Mouse (Mus musculus) spleen, adult 2 months (tissue): ENCODE measurements around the gene Trpv2. TPM values are rescaled to one million over a fixed set of nuclear protein-coding genes. Genes with fewer than 3 reads are reported as not detected.
A peak's percentile ranks its signal among the peaks of the same experiment; 100 is the strongest.

ENCODE experiments used
- DNase-seq, 2 experiments: peaks; one replicate each; pipeline versions ENCODE4 v3.0.0 to v3.0.0-alpha.2; 2012 to 2021; ENCODE audit warnings: low spot score in 2 of 2, low read depth in 1 of 2
- H3K27ac ChIP-seq: fragments of 200-500 bp; 2 replicates; pipeline ENCODE4 v1.5.1; 2012; ENCODE audit warnings: low read length, inconsistent platforms; ENCODE audit not compliant: insufficient read depth
- H3K27me3 ChIP-seq: fragments of 200-500 bp; 2 replicates; pipeline ENCODE4 v1.6.1; 2012; ENCODE audit warnings: mild to moderate bottlenecking, moderate library complexity, low read length, inconsistent platforms; ENCODE audit not compliant: control insufficient read depth, insufficient read depth
- H3K36me3 ChIP-seq: fragments of 200-500 bp; 2 replicates; pipeline ENCODE4 v1.6.1; 2012; ENCODE audit warnings: mild to moderate bottlenecking, low read length, inconsistent platforms; ENCODE audit not compliant: control insufficient read depth, insufficient read depth
- H3K4me1 ChIP-seq: fragments of 200-500 bp; 2 replicates; pipeline ENCODE4 v1.6.1; 2011; ENCODE audit warnings: inconsistent platforms; ENCODE audit not compliant: control insufficient read depth, insufficient read depth, insufficient read length
- H3K4me3 ChIP-seq: fragments of 200-500 bp; 2 replicates; pipeline ENCODE4 v1.5.1; 2011; ENCODE audit warnings: mild to moderate bottlenecking, inconsistent platforms; ENCODE audit not compliant: insufficient read depth, insufficient read length; ENCODE audit errors: extremely low read depth
- CTCF ChIP-seq: fragments of 200-500 bp; IDR thresholded peaks from 2 replicates; pipeline ENCODE4 v1.5.1; 2011; ENCODE audit warnings: mild to moderate bottlenecking, inconsistent platforms; ENCODE audit not compliant: insufficient read depth, insufficient read length, insufficient replicate concordance; ENCODE audit errors: extremely low read depth
- POLR2A ChIP-seq: fragments of 200-500 bp; IDR thresholded peaks from 2 replicates; pipeline ENCODE4 v1.6.1; 2011; ENCODE audit warnings: low read depth, low read length, inconsistent platforms
- WGBS: fragments of 180-500 bp; shearing (Covaris S2); methylation state at CpG from one replicate; pipeline ENCODE4 v1.1.7; 2018; 5-methylcytosine and 5-hydroxymethylcytosine counted together
- polyA plus RNA-seq: library from polyadenylated mRNA; depleted of rRNA; stranded (reverse); fragments of >200 nt; gene quantifications from 2 replicates; pipeline ENCODE4 v1.2.3, GENCODE M21; 2012

The Trpv2 gene
- polyA plus RNA-seq, 1 experiment = 35.4 TPM

DNA sequence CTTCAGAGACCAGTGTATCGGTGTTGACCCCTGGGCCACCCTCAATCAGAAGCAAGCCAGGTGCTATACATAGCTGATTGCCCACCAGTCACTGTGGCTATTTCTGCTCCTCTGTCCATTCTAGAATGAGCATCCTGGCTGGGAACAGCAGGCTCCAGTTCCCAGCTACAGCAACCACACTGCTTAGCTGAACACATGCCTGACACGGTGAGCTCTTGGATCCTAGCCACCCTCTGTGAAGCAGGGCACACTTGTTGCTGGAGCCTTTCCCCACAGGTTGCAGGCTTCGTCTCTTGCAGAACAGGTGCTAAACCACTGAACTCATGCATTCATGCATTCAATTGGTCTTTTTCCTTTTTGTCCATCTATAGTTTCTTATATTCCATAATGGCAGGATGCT, 66.1 kb downstream of the Trpv2 start:
- TF ChIP-seq CTCF (no peak), POLR2A (no peak)
- Histone ChIP-seq H3K36me3 (no peaks in the 10 kb centered on the region), H3K27me3 (no peaks in the 10 kb centered on the region), H3K27ac (no peak overlapping the region), H3K4me3 (no peak overlapping the region), H3K4me1 (peaks cover 26% of the 10 kb centered on the region; the same call in 1 of the 2 replicates)
- WGBS = 84% methylated on average over 3 of the region's 3 CpGs
- DNase-seq = no peak

DNA sequence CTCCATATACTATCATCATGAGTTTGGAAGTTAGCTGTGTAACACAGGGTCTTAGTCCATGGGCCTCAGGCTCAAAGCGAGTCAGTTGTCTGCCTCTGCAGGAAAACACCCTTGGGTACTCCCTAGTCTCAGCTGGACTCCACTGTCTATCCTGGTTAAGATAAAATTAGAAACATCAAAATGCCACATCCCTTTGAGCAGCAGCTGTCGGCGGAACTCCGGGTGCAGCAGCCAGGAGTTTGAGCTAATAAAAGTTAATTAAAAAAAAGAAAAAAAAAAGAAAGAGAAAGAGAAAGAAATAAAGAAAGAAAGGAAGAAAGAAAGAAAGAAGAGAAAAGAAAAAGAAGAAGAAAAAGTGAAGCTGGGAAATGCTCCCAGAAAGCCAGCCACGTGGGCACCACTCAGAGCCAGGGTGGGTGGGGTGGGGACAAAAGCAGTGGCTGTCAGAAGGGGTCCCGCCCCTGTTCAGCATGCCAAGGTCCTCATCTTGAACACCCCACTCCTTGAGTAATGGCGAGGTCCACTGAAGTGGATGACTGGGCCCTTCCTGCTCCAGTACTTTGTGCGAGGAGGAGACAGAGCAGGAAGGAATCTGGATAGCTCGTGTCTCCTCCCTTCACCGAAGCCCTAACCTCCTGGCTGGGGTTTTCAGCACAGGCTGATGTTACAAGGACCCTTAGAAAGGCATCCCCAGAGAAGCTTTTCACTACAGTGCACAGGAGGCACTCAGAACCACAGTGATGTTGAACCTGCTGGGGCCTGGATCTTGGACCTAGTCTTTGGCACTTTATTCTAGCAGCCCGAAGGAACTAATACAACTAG, 67.9 kb downstream of the Trpv2 start:
- no peak for DNase-seq
- H3K4me1 ChIP-seq = peaks cover 27% of the 10 kb centered on the region; the same call in 1 of the 2 replicates
- H3K36me3 ChIP-seq = no peaks in the 10 kb centered on the region
- H3K27me3 ChIP-seq = no peaks in the 10 kb centered on the region
- TF ChIP-seq CTCF = no peak
- TF ChIP-seq POLR2A = no peak
- H3K4me3 ChIP-seq = no peak overlapping the region
- H3K27ac ChIP-seq = peak overlapping the region; percentile 18; the same call in 1 of the 2 replicates
- 61% methylated on average over 11 of the region's 11 CpGs for WGBS

DNA sequence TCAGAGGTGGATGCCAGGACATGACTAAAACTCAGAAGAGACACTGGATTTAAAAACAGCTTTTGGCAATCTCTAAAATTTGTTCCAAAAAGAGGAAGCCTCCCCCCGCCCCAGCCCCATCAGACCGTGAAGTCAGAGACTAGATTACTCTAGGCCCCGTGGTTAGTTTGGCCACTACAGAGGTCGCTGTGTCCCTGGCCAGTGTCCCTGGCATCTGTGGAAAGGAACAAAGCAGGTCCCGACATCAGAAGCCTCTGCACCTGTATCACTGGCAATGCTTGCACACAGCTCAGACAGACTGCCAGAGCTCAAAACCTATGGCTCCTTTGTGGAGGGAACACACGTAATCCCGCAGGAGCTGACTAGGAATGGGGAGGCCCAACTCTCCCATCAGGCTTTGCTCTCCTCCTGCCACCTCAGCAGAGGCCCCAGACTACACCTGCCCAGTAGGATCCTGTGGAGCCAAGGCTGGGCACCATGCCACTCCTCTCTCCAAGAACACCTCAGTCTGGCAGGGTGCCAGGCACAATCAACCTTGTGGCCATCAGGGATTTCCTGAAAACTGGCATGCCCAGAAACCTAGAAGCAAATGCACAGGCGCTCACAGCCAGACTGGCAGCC, 68.8 kb downstream of the Trpv2 start:
- Histone ChIP-seq H3K4me1 (peaks cover 27% of the 10 kb centered on the region), H3K36me3 (no peaks in the 10 kb centered on the region), H3K27ac (peak overlapping the region; percentile 48), H3K4me3 (no peak overlapping the region), H3K27me3 (peaks cover 2% of the 10 kb centered on the region; the same call in 1 of the 2 replicates)
- TF ChIP-seq POLR2A (no peak), CTCF (no peak)
- DNase-seq = no peak
- 37% methylated on average over 8 of the region's 8 CpGs for WGBS

DNA sequence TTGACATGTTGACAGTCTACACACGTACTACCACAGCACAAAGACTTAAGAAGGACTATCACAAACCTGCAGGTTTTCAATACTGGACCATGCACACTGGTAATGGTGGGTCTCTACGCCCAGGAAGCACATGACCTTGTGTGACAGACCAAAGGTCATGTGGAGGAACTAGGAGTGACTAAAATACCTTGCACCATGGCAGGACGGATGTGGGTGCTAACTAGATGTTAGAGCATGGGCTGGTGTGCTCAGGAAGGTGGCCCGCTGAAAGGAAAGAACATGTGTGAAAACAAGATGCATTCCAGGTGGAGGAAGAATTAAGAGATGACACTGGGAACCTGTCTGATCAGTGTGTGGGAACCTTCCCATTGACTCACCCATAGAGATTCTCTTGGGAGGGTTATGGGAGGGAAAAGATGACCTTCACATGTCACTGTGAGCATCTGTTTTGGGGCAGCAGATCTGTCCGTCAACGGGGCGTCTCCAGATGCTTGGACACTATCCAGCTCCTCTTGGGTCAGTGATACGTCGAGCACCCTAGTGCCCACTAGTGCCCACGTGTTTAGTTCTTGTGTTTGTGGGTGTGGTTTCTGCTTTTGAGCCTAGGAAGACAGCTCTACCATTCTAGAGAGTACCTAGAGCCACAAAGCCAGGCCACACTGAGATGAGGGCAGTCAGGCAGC, 69.5 kb downstream of the Trpv2 start:
- Histone ChIP-seq H3K4me3 (no peak overlapping the region), H3K36me3 (no peaks in the 10 kb centered on the region), H3K27ac (peak overlapping the region; percentile 48), H3K4me1 (peaks cover 27% of the 10 kb centered on the region), H3K27me3 (peaks cover 2% of the 10 kb centered on the region; the same call in 1 of the 2 replicates)
- TF ChIP-seq CTCF (no peak), POLR2A (no peak)
- WGBS = 69% methylated on average over 10 of the region's 10 CpGs
- DNase-seq = no peak

DNA sequence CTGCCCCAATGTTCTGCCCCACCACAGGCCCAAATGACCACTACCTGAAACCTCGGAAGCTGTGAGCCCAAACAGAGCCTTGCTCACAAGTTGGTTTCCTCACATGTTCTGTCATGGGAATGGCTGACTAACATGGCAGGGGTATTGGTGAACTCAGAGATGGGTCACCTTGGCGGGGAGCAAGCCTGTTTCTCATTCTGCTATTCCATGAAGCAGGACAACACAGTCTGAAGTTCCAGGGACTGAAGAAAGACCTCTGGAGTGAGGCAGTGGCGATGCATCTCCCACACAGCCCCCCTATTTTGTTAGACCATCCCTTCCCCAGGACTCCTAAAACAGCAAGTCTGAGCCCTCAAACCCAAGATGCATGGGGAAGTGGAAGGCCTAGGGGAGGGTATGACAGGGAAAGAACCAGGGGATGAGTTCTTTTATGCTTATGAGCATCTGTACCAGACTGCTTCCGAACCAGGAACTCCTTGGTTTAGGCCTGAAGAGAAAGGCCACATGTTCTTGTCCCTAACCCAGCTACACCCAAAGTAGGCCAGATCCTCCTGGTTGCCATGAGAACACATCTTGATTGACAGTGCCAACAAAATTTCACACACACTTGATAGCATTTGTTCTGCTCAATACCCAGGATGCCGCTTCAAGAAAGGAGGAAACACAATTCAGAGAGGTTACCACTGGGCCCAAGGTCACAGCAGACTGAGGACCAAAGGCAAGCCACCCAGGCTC, 70.5 kb downstream of the Trpv2 start:
- TF ChIP-seq CTCF = no peak
- no peak for TF ChIP-seq POLR2A
- no peak overlapping the region for H3K4me3 ChIP-seq
- H3K27ac ChIP-seq = no peak overlapping the region
- H3K4me1 ChIP-seq = peaks cover 27% of the 10 kb centered on the region
- no peaks in the 10 kb centered on the region for H3K36me3 ChIP-seq
- 88% methylated on average over 5 of the region's 5 CpGs for WGBS
- H3K27me3 ChIP-seq = peaks cover 2% of the 10 kb centered on the region; the same call in 1 of the 2 replicates
- no peak for DNase-seq

DNA sequence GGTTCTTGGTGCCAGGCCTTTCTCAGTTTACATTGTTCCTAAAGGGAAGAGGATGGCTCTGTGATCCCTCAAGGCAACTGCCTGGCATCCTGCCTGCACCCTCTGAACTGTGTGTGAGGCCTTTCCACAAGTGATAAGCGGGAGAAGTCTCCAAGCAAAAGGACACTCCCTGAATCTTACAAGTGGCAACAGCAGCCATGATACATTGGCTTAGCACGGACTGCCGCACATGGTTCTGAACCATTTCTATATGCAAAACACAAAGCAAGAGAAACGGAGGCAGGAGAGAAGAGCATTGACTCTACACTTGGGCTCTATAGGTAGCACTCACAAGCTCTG, 71.0 kb downstream of the Trpv2 start:
- WGBS = 85% methylated on average over 4 of the region's 4 CpGs
- Histone ChIP-seq H3K4me3 (no peak overlapping the region), H3K27ac (0 out of 2 replicates have a peak overlapping the region, but pooled peaks have one; percentile 16)

More for the DNA sequence above, 71.0 kb downstream of the Trpv2 start:
- Histone ChIP-seq H3K27me3 (peaks cover 2% of the 10 kb centered on the region; the same call in 1 of the 2 replicates), H3K36me3 (no peaks in the 10 kb centered on the region), H3K4me1 (peaks cover 27% of the 10 kb centered on the region)
- no peak for DNase-seq
- TF ChIP-seq CTCF (no peak), POLR2A (no peak)
